Mouse (Mus musculus) CD4-positive helper T cell, adult 2 months (primary cell): ENCODE results near the gene Plxna2.

Experiments used
- DNase-seq: peaks from one replicate; pipeline ENCODE4 v3.0.0-alpha.2; 2012; ENCODE audit warnings: low read depth, missing footprints, low spot score

Plxna2 gene

DNA sequence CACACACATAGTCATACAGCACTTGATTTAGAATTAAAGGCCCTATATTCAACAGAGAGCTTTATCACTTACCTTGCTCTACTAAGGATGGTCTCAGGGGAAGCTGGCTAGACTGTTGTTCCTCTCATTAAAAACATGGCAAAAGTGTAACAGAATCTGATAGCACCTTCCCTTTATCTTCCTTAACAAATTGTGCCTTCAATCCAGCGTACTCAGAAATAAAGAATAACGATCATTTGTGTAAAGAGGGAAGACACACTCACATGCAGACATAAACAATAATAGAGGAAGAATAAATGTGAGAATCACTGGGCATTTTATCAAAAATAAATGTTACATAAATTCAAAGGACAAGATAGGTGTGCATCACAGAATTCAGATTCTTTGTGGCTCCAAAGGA is at the start of gene Plxna2:
Gene Plxna2, plus strand, starts transcription at position 301 of the 400 bp plus-strand sequence.
- DNase-seq = no peak

DNA sequence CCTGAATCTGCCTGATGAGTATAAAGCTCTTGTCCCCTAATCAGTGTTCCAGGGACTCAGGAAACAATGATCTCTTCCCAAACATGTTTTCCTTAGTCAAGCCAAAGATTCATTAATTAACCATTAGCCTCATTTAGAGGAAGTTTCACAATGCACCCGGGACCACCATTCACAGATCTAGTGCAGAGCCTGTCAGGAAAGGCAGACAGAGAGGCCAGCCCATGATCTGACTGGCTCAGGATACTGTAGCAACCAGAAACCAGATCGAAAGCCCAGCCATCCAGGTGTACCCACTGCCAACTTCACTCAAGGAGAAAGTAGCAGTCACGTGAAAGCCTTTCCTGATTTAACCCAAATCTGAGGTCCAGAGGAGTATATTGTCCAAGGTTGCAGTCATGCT is 44.1 kb upstream of the Plxna2 start:
- DNase-seq = no peak

DNA sequence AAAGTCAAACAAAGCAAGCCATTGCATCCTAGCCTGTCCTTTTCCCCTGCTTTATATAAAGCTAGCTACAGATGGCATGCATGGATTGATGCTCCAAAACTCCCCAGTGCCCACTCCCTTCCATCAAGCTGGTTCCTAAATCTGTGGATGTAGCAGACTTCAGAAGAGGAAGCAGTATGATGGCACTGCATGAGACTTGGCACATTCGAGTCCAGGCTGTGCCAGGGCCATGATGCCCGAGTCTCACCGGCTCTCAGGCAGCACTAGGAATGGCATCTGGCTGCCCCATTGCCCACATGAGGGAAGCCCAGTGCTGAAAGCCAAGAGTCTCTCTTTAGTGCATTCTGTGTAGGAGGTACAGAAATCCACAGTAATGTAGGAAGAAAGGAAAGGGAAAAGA is 39.7 kb upstream of the Plxna2 start:
- DNase-seq = no peak

DNA sequence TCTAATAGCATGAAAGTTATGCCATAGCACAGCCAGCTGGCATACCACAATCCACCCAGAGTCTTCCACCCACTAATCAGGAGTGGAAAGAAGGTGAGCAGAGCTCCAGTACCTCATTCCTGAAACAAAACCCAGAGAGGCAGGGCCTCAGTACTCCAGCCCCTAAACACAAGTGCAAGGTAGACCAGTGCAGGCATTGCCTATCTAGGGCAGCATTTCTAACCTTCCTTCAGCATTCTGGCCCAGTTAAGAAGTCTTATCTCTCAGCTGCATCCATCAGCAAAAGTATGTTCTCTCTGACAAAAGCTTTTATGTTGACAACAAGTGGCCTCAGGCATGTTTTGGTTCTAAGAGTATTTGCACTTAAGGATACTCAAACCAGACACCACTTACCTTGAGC is 37.5 kb upstream of the Plxna2 start:
- DNase-seq = no peak

DNA sequence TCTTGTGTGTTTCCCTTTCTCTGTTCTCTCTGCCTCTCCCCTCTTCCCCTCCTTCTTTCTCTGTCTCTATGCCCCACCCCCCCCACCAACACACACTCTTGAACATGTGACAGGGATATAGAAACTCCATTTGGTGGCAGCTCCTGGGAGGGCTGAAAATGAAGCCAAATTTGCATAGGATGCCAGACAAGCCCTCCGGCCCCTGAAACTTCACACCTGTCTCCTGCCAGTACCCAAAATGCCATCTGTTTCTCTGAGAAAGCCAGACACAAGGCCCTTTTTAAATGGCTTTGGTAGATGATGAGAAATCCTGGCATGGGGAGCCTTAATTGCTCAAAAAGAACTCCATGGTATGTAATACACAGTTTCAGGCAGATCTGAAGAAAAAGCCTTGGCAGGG is 31.3 kb upstream of the Plxna2 start:
- DNase-seq = no peak

- no peak for DNase-seq
Measured at GRCm38 (mm10) chr1:194587532-194587931, 30.5 kb upstream of the Plxna2 start.

DNA sequence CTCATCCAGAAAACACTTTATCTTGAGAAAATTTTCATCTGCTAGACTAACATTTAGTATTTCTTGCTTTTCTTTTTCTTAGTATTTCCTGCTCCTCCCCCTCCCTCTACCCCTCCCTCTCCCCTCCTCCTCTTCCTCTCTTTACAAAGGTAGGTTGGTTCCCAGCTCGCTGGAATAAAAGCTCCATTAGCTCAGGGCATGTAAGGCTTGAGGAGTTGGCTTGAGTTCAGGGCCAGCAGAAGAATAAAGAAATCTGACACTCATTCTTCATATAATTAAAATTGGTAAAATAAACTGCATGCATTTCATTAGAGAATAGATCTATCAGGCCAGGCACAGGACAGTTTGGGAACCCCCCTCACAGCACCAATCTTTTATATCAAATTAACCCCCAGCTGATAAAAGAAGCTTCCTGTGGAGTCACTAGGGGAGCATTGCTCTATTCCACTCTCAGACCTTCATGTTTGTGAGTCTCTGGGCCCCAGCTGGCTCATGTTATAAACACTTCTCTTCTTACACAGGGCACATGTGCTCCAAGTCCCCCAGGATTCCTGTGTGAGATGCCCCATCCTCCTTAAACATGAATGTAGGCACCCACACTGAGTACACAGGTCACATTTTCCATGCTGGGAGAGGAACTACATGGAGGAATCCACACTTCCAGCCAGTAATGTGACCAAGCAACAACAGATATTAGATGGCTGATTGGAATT is 29.9 kb upstream of the Plxna2 start:
- no peak for DNase-seq

DNA sequence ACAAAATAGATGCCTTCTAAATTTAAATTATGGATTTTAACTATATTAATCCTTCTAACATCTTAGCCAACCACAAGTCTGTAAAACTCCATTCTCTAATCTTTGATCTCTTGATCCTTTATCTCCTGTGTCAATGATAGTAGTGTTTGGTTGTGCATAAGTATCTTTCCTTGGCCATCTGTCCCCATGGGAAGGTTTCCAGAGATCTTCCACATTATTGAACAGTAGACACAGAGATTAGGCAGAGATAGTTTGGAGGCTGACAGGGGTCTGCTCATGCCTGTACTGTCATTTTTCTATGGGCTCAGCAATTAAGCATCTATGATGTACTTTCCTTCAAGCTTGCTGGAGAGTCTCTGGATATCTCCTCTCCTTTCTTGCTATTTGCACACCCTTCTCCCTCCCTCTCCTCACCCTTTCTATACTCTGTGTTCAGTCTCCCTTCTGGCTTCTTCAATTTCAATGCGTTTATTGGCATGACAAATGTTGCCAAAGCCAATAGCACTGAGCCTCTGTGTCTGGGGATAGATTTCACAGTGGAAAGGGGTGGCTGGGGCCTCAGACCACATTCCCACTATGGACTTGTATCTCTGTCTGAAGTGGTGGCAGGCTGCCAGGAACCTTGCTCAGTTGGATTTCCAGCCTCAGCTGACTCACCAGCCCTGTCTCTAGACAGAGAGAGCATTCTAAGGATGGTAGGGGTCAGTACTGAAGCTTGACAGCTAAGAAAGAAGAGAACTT is 29.1 kb upstream of the Plxna2 start:
- DNase-seq = no peak

GRCm38 (mm10) chr1:194593155-194593554 is 24.9 kb upstream of the Plxna2 start:
- no peak for DNase-seq

DNA sequence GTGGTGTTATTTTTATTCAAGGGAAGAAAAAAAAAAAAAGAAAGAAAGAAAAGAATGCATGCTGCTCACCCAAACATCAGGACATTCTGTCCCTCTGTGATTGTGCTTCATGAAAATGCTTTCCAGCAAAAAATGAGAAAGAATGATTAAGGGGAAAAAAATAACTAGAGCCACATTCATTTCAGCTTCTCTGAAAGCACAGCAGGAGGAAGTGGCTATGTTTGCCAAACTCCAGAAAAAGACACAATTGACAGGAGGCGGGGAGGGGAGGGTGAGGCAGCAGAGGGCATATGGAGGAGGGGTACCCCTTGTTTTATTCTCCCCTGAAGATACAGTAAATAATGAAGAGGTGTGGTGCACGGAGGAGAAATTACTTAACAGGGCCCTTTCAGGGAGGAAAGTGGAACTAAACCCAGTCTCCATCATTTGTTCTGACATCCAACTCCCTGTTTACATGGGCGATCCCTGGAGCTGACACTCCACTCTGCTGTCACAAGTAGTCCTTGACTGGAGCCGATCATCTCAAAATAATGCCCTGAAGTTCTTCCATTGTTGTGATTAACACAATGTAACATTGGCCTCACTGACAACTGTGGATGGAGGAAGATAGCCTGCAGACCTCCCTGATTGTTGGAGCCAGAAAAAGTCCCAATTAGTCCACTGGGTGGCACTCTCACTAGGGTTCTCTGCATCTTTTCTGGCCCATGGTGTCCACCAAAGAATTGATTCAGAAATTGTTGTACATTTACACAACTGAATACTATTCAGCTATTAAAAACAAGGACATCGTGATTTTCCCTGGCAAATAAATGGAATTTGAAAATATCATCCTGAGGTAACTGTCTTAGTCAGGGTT is 10.4 kb upstream of the Plxna2 start:
- DNase-seq = no peak

- no peak for DNase-seq
Measured at GRCm38 (mm10) chr1:194610516-194610915, 7.5 kb upstream of the Plxna2 start.

- DNase-seq = no peak
Measured at GRCm38 (mm10) chr1:194612628-194613027, 5.4 kb upstream of the Plxna2 start.

DNA sequence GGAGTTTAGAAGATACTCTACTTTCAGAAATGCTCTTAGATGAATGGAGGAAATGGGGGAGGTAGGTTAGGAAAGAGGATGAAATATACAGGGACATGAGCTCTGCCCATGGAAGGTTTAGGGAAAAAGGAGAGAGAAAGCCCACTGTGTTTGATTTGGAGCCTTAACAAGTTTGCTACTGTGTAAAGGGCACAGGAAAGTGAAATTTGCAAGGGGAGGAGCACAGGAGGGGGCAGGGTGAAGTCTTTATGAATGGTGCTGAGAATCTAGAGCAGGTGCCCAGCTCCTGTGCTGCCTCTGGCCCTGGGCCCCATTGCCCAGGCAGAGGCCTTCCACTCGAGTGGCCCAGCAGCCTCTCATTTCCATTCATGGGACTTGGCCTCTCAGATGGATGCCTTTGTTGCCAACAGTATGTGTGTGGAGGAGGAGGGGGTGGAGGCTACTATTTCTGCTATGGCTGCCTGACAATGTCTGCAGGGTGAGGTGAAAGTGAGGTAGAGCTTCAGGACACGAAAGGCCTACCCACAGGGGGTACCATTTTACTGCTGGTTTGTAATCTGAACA is 4.7 kb upstream of the Plxna2 start:
- no peak for DNase-seq

DNA sequence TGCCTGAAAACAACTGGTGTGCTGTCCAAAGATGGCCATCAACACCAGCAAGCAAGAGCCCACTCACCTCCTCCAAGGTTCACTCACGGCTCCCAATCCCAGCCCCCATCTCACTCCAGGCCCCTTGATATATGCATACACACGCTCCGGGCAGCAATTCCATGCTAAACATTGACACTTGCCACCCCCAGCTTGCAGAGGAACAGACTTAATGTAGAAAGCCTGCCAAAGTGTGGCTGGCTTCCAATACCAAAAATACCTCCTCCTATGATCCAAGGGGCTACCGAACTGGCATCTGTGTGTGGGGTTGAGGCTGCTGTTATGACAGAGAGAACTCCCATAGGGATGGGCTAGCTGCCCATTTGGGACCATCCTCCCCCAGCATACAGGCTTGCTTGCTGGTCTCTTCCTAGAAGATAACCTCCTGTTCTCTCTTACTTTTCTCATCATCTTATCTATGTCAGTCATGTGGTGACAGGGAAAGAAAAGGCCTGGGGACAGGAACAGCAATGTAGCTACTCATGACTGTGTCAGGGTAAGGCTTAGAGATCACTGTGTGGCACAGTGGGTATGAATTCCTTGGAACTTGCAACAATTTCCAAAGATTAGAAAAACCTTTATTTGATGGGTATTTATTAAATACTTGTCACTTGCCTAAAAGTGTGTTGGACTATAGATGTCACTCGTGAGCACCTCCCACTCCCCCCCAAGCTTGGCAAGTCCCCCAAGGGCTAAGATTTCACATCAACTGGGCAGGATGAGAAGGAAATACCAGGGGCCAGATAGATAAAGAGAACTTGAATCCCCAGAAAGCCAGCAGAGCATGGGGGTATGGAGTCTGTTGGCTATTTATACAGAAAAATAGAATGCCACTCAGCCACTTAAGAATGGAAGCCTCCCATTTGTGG is 3.8 kb upstream of the Plxna2 start:
- DNase-seq = no peak

GRCm38 (mm10) chr1:194616136-194616535 is 1.9 kb upstream of the Plxna2 start:
- no peak for DNase-seq

GRCm38 (mm10) chr1:194618841-194619311 is 858 bp downstream of the Plxna2 start:
- DNase-seq = no peak

GRCm38 (mm10) chr1:194619353-194620244 is 1.6 kb downstream of the Plxna2 start:
- DNase-seq = no peak

DNA sequence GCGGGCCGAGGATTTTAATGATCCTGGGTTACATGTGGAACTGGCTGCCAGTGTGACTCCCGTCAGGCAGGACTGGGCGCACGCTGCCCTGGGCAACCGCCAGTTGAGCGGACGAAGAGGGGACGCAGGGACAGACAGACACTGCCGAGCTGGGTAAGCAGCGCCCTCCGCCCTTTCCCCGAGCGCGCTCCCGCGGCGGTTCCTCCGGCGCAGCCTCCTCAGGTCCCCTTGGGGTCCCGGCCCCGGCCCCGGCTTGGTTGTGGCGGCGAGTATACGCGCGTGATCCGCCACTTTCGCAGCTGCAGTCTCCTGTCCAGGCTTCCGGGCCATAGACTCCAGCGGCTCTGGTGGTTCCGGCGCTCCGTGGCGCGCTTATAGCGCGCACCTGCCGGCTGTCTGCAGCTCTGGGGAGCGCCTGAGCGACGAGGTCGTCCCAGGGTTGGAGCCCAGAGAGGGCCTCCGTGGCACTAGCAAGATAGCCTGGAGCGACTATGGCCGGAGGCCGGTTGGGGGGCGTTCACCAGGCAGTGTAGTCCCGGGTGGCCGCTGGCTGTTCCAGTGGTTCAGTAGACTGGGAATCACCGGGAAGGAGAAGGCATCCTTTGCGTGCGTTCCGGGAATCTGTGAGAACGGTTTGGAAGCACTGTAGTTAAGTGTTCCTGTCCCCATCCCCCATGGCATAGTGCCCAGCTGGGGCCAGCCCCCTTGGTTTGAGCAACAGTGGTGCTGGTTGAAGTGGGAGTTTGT is 2.4 kb downstream of the Plxna2 start:
- no peak for DNase-seq

DNA sequence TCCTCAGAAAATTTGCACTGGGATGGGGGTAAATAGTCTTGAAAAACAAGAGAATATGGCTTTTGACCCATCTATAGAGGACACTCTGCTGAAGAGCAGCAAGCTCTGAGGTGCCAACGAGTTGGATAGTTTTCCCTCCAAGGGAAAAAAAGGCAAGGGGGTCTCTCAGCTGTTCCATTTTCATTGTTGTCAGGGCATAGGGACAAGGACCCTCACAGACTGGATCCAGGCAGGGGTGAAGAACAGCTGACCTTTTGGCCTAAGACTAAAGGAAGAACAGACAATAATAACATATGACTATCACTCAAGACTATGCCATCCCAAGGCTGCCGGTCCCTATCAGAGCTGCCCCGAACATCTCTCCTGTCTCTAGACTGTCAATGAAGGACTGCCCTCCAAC is 4.2 kb downstream of the Plxna2 start:
- DNase-seq = no peak
